Mouse (Mus musculus): ENCODE measurements around the gene Nfe2l2.

DNA sequence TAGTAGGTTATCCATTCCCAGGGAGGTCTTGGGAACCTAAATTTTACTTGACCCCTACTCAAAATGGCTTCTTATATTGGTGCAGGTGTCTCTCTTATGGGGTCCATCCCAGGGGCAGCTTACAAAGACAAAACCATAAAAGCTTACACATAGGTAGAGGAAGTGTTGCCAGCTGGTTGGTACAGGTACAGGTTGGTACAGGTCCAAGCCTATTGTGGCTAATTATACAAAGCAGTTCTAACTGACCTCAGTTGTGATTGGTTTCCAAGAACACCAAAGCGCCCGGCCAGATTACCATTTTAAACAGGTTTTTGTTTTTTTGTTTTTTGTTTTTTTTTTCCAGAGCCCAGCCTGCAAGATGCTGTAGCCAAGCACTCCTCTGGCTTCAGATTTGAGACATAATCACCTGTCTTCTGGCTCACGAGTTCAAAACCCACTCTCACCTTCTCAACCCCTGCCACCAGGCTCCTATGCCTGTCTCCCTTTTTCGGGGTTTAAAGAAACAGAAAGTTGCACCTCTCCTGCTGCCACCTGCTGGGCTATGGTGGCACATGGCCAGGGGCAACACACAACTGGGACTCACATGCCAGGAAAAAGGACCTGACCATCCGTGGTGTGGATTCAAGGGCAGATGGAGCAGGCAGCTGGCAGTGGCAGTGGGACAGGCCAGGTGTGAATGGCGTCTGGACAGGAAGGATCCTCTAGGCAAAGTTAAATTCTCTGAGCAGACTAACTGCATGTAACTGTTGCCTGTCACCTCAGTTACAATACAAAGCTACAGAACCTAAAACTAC lies 68.0 kb downstream of the Nfe2l2 start:
- TF ChIP-seq POLR2A (IDR thresholded peaks at IDR 0.05; ENCODE audit: insufficient read depth, low read depth, low read length) (no peak), CTCF (IDR thresholded peaks at IDR 0.05; ENCODE audit: insufficient read depth, low read depth, low read length) (no peak)
